Mouse (Mus musculus) adrenal gland, postnatal 36 days (tissue): ENCODE measurements around the gene Pard3. TPM values are rescaled to one million over a fixed set of nuclear protein-coding genes. Genes with fewer than 3 reads are reported as not detected.

Experiments
- DNase-seq, 2 experiments: peaks; one replicate each; pipeline ENCODE4 v3.0.0; 2021; ENCODE audit warnings: mixed read lengths in 1 of 2
- total RNA-seq, 2 experiments: library from RNA; stranded (reverse); gene quantifications; 2 replicates each; pipeline ENCODE4 v1.2.3; 2021

Gene Pard3
- total RNA-seq, 2 experiments from 2014 or later, result 40.4 to 41.3 TPM

GRCm38 (mm10) chr8:127608541-127609270, 545.0 kb downstream of the Pard3 start:
- no peak for DNase-seq

- no peak for DNase-seq
These were observed 545.6 kb downstream of the Pard3 start for GRCm38 (mm10) chr8:127609316-127609715.

GRCm38 (mm10) chr8:127614206-127614605, 550.5 kb downstream of the Pard3 start:
- DNase-seq, result no peak

- no peak for DNase-seq
These were observed 553.0 kb downstream of the Pard3 start for GRCm38 (mm10) chr8:127616681-127617080.

- DNase-seq, result no peak
These were observed 558.4 kb downstream of the Pard3 start for GRCm38 (mm10) chr8:127622137-127622536.

- no peak for DNase-seq
These were observed 574.8 kb downstream of the Pard3 start for GRCm38 (mm10) chr8:127638232-127639087.

- DNase-seq, result no peak
These were observed 575.4 kb downstream of the Pard3 start for GRCm38 (mm10) chr8:127639088-127639453.

GRCm38 (mm10) chr8:127655559-127655958, 591.9 kb downstream of the Pard3 start:
- DNase-seq, result no peak

Other genes with a start within 250 kb of the Pard3 start
- 100 to 1,000 TPM; 188 to 205 TPM for gene Tomm20, start 118.0 kb upstream of the Pard3 start, total RNA-seq
- 10 to 100 TPM; 13.1 to 14.2 TPM for gene Rbm34, start 92.8 kb upstream of the Pard3 start, total RNA-seq